Mouse (Mus musculus): ENCODE results near the gene Adipoq. TPM values are rescaled to one million over a fixed set of nuclear protein-coding genes. Genes with fewer than 3 reads are reported as not detected.

Gene Adipoq
- polyA plus RNA-seq, 1 experiment, result 78.4 TPM

GRCm38 (mm10) chr16:23115486-23115885 lies 30.9 kb upstream of the Adipoq start:
- DNase-seq (ENCODE audit: low spot score), result no peak

- DNase-seq (ENCODE audit: low spot score), result no peak
Observed at GRCm38 (mm10) chr16:23117173-23117572, 29.2 kb upstream of the Adipoq start.

- DNase-seq (ENCODE audit: low spot score), result no peak
Observed at GRCm38 (mm10) chr16:23122446-23122845, 23.9 kb upstream of the Adipoq start.

GRCm38 (mm10) chr16:23123104-23123503 lies 23.2 kb upstream of the Adipoq start:
- DNase-seq (ENCODE audit: low spot score), result no peak

DNA sequence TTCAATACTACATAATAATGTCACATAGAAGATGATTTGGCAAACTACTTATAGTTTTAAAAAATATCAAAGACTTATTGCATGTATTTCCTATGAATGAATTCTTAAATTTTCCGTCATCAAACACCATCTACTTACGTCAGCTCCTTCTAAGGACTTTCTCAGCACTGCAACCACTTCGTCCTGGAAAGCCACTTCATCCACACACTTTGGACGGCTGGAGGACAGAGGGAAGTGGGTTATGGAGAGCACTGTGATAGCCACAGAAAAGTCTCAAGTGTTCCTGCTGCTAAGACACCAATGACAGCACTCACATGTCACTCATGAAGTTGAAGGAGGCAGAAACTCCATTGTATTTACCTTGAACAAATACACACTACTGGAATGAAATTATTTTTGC lies 21.9 kb upstream of the Adipoq start:
- DNase-seq (ENCODE audit: low spot score), result no peak

DNA sequence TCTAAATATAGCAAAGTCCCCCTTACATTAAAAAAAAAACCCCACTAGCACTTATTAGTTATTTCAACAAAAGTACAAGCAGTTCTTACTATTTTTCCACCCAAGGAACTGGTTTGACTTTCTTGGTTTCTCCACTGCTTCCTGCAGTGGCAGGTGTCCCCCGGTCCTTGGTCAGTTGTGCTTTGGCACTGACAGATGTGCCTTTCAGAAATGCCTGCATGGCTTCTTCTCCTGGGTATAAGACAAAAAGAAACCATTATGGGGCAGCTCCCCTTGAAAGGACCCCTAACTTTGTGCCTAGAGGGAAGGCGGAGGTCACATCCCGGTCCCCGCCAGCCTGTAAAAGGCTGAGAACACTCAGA lies 19.0 kb upstream of the Adipoq start:
- DNase-seq (ENCODE audit: low spot score), result no peak

GRCm38 (mm10) chr16:23127673-23128375 lies 18.5 kb upstream of the Adipoq start, which contains the start of gene Rfc4:
Gene Rfc4, minus strand, starts transcription at chr16:23127737.
- DNase-seq (ENCODE audit: low spot score), result peak; percentile 94

GRCm38 (mm10) chr16:23130303-23130702 lies 16.0 kb upstream of the Adipoq start:
- no peak for DNase-seq (ENCODE audit: low spot score)

- DNase-seq (ENCODE audit: low spot score), result no peak
Observed at GRCm38 (mm10) chr16:23132336-23132735, 14.0 kb upstream of the Adipoq start.

DNA sequence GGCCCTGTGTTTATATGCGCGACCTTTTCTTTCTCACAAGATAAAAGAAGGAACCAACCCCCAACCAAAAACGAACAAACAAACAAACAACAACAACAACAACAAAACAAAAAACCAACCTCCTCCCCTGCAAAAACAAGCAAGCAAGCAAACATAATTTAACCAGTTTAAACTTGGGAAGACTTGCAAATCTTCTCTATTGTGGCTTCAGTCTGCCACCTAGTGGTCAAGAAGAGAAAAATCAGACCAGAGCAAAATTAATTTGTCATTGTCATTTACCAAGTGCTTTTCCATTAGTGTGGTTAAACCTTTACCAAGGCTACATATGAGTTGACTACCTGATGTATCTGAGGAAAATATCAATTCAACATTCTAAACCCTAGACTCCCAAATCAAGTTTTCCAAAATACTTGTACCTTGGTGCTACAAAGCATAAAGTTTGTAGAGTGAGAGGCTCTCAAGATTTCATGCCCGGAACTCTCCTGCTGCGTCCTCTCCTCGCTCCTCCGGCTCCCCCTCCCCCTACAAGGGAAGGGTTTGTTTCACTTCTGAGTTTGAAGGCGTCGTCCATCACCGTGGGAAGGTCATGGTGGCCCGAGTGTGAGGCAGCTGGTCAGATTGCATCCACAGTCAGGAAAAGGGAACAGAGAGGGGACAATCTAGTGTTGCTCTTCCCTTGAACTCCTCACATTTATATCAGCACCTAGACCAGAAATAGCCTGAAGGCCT lies 10.8 kb upstream of the Adipoq start:
- no peak for DNase-seq (ENCODE audit: low spot score)

- DNase-seq (ENCODE audit: low spot score), result no peak
Observed at GRCm38 (mm10) chr16:23136406-23136970, 9.8 kb upstream of the Adipoq start.

DNA sequence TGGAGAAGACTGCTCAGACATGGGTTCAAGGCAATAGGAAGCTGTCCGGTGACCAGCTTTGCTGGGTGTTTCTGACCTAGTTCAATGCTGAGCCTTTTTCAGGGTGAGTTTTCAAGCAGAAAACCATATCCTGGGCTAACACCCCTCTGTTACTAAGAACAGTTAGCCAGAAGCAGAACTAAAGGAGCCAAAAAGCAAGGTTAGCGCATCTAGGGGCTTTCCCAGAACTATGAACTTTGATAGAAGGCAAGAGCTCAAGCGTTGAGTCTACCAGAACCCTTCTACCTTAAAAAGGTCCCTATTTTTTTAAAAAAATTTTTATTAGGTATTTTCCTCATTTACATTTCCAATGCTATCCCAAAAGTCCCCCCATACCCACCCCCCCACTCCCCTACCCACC lies 5.4 kb upstream of the Adipoq start:
- DNase-seq (ENCODE audit: low spot score), result no peak

DNA sequence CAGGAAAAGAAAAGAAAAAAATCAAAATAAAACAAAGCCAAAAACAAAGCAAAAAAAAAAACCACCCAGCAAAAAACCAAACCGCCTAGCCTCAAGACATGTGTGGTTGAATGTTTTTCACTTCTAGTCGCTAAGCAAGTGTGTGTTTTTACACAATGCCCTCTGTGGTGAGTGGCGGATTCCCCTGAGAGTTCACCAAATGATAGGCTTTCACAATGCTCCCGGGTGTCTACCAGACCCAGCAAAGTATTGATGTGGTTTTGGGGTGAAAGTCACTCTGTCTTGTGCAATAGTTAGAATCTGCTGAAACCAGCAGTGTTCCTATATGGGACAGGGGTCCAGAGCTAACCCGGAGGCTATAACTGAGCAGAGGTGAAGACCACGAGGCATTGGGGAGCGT lies 2.0 kb upstream of the Adipoq start:
- DNase-seq (ENCODE audit: low spot score), result no peak

- no peak for DNase-seq (ENCODE audit: low spot score)
Observed at GRCm38 (mm10) chr16:23145211-23145610, 1.1 kb upstream of the Adipoq start.

DNA sequence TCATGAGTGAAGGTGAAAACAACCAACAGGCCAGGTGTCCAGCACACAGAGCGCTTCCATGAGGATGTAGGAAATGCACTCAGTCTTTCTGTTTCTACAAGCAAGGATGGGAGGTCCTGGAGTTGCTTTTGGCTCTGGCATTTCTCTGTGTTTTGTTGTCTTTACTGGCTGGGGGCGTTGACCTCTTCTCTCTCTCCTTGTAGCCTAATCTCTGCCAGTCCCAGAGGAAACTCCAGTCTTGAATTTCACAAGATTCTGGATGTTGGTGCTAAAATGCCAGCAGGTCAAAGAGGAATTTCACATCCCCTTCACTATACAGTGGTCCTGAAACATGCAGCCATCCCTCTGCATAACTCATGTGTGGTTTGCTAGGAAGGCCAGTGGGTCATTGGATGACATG lies 2.6 kb downstream of the Adipoq start:
- no peak for DNase-seq (ENCODE audit: low spot score)

- no peak for DNase-seq (ENCODE audit: low spot score)
Observed at GRCm38 (mm10) chr16:23149396-23149795, 3.1 kb downstream of the Adipoq start.

GRCm38 (mm10) chr16:23151423-23151822 lies 5.1 kb downstream of the Adipoq start:
- no peak for DNase-seq (ENCODE audit: low spot score)

DNA sequence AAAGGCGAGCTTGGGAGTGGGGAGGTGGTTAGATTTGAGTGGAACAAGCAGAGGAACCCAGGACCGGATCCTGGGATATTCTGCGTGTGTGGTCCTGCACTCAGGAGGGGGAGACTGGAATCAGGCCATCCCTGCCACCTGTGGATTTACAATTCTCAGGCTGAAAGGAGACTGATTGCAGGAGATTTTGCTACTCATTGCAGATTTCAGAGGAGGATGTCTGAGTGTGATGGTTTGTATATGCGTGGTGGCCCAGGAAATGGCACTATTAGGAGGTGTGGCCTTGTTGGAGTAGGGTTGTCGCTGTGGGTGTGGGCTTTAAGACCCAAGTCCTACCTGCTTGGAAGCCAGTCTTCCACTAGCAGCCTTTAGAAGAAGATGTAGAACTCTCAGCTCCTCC lies 7.9 kb downstream of the Adipoq start:
- no peak for DNase-seq (ENCODE audit: low spot score)

DNA sequence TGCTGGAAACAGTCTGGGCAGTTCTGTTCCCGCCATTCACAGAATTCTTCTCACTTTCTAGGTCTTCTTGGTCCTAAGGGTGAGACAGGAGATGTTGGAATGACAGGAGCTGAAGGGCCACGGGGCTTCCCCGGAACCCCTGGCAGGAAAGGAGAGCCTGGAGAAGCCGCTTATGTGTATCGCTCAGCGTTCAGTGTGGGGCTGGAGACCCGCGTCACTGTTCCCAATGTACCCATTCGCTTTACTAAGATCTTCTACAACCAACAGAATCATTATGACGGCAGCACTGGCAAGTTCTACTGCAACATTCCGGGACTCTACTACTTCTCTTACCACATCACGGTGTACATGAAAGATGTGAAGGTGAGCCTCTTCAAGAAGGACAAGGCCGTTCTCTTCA lies 10.7 kb downstream of the Adipoq start:
- no peak for DNase-seq (ENCODE audit: low spot score)

DNA sequence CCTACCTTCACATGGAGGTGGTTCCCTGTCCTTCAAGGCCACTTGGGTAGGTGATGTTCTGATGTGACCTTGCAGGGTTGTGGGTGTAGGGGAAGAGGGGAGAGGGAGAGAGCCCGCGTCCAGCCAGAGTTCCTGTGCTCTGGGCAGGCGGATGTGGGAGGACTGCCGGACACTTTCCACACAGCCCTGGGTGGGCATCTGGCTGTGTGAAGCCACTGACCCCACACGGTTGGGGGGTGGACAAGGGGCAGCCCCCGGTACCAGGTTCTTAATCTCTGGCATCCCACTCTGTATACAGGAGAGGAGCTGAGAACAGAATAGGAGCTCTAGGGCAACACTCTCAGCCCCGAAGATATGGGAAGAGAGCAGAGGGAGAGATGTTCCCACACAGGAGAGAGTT lies 12.0 kb downstream of the Adipoq start:
- DNase-seq (ENCODE audit: low spot score), result no peak

- DNase-seq (ENCODE audit: low spot score), result no peak
Observed at GRCm38 (mm10) chr16:23158957-23159356, 12.6 kb downstream of the Adipoq start.

DNA sequence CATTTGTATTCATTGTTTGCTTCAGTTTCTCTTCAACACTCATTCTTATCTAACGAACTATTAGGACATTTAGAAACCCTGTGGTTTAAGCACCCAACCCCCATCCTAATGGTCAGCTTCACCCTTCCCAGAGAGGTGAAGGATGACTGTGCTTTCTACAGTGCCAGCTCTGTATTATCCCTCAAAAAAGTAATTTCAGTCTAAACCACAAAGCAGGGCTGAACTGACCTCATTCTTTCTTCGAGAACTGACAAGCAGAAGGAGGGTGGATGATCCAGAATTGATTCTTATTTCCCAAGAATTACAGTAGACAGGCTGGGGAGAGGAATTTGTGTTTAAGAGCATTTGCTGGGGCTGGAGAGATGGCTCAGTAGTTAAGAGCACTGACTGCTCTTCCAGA lies 13.4 kb downstream of the Adipoq start:
- DNase-seq (ENCODE audit: low spot score), result no peak

DNA sequence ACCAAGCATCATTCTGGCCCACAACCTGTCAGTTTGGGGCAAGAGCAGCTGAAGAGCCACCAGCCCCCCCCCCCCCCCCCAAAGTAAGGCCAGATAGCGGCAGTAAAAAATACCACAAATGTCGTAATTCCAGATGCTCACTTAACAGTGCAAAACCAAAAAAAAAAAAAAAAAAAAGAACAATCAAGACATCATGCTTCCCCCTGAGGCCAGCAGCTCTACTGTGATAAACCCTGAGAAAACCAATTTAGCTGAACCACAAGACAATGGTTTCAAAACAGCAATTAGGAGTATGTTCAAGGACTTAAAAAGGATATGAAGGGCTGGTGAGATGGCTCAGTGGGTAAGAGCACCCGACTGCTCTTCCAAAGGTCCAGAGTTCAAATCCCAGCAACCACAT lies 15.8 kb downstream of the Adipoq start:
- DNase-seq (ENCODE audit: low spot score), result no peak

Measured in urinary bladder, adult 2 months (tissue).